Mouse (Mus musculus): ENCODE measurements around the gene N4bp2l1.

N4bp2l1 gene

DNA sequence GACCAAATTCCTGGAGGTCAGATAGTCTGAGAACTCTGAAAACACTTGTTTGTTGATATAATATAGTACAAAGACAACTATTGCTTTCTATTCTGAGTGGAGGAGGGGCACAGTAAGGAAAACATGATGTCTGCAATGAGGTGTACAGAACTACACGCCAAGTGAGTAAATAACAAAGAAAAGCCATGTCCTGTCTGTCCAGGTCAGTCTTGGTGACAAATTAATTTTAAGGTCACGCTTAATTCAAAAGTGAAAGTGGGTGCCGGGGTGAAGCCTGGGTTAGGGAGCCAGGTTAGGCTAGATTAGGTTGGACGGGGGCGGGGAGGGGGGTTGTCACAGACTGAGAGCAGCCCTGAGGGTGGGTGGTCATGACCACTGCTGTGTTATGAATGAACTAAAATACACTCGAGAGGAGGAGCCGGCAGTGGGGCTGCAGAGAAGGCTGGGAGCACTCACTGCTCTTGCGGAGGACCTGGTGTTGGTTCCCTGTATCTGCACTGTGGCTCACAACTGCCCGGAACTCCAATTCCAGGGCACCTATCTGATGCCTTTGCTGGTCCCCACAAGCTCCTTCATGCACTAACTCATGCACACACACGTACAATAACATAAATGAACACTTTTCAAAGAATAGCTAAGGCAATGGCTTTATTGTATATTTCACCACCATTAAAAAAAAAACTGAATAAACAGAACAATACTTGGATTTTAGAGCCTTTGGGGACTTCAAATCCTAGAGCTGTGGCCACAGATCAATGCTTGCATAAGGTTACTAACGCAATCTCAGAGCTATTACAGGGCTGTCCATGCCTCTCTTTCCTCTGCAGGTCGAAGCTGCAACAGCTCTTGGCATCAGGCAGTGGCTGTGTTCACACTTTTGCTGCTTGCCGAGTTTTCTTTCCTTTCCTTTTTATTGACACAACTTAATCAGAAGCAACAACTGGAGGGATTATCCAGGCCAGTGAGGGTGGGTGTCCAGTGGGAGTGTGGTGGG is 2.6 kb upstream of the N4bp2l1 start:
- DNase-seq (ENCODE audit: low read depth, low spot score): no peak

- DNase-seq (ENCODE audit: low read depth, low spot score): no peak
Measured at GRCm38 (mm10) chr5:150598202-150599119, 1.5 kb upstream of the N4bp2l1 start.

- no peak for DNase-seq (ENCODE audit: low read depth, low spot score)
Measured at GRCm38 (mm10) chr5:150595366-150596016, 1.5 kb downstream of the N4bp2l1 start.

GRCm38 (mm10) chr5:150594649-150595339 is 2.2 kb downstream of the N4bp2l1 start:
- no peak for DNase-seq (ENCODE audit: low read depth, low spot score)

GRCm38 (mm10) chr5:150593756-150594648 is 3.0 kb downstream of the N4bp2l1 start:
- peak; percentile 73 for DNase-seq (ENCODE audit: low read depth, low spot score)

- DNase-seq (ENCODE audit: low read depth, low spot score): peak; percentile 65
Measured at GRCm38 (mm10) chr5:150592904-150593755, 3.9 kb downstream of the N4bp2l1 start.

GRCm38 (mm10) chr5:150592186-150592903 is 4.6 kb downstream of the N4bp2l1 start:
- no peak for DNase-seq (ENCODE audit: low read depth, low spot score)

DNA sequence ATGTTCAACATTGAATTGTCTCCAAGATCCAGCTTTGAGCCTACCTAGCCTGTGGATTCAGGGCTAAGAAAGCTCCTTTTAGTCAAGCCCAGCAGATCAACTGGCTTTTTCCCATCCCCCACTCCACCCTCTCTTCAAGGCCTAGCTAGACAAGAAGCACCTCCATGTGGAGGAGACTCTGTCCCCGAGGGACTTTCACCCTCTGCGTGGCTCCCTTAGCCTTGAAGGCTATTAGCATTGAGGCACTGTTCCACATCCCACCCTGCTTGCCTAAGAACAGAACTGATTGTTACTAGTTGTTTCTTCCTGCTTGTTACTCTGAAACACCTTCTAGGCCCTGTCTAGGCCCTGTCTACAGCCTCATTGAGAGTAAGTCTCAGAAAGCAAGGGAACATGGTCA is 7.0 kb downstream of the N4bp2l1 start:
- no peak for DNase-seq (ENCODE audit: low read depth, low spot score)

GRCm38 (mm10) chr5:150584337-150584729 is 12.7 kb downstream of the N4bp2l1 start:
- no peak for DNase-seq (ENCODE audit: low read depth, low spot score)

DNA sequence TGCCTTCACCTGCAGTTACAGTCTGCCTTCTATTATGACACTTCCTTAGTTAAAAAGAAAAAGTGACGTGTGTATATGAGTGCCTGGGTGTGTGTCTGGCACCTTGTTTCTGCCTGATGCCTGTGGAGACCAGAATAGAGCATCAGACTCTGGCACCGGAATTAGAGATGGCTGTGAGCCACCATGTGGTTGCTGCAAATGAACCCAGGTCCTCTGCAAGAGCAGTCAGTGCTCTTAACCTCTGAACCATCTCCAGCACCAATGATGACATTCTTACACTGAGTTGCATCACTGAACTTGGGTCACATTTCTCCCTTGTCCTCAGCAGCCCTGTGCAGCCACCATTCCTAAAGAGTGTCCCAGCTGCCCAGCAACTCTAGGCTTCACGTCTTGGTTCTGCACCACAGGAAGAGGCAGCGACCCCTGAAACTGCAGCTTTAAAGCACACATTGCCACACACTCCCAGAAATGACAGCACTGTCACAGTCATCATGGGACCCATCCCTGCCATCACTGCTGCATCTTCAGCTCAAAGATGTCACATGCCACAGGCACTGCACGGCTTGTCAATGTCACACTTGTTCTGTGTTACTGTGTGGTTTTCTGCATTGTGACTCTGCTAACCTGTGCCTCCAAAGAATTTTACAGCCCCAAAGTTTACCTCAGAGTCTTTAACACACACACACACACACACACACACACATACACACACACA is 13.2 kb downstream of the N4bp2l1 start:
- no peak for DNase-seq (ENCODE audit: low read depth, low spot score)

GRCm38 (mm10) chr5:150583181-150583580 is 13.8 kb downstream of the N4bp2l1 start:
- no peak for DNase-seq (ENCODE audit: low read depth, low spot score)

GRCm38 (mm10) chr5:150581180-150581579 is 15.8 kb downstream of the N4bp2l1 start:
- no peak for DNase-seq (ENCODE audit: low read depth, low spot score)

DNA sequence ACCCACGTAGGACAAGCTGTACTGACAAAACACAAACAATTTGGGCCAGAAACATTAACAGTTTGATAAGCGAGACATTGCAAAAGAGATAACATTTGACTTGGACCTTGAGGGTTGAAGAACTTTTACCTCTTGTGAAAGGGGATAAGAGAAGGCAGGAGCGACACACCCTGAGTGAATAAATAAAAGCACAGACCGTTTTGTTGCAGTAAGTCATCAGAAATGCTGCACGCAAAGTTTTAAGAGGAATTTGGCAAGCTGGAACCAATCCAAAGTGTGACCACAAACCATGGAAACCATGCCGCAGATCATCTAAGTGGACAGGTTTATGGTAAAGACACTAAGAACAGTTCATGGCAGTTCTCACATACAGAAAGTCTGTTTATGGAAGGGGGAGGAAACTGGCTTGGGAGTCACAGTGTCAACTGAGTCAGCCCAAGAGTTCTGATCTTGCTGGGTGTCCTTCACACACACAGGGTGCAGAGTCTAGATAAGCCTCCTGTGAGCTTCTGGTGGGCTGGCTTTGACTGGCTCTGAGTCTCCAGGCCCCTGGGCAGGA is 18.3 kb downstream of the N4bp2l1 start:
- no peak for DNase-seq (ENCODE audit: low read depth, low spot score)

DNA sequence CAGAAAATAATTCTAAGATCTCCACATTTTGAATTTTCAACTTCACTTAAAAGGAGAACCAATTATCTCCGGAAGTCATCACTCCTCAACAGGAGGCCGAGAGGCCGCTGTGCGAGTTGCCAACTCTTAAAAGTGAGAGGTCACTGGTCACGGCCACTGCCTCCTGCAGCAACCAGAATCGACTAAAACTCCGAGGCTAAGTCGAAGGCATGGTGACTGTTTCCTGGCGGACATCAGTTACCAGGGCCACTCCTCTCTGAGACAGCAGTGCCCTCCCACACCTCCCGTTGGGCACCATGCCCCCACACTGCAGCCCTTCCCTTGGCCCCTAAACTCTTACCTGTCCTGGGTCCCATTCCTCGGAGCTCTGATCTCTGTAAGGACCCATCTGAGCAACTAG is 20.2 kb downstream of the N4bp2l1 start:
- DNase-seq (ENCODE audit: low read depth, low spot score): no peak

GRCm38 (mm10) chr5:150574885-150575284 is 22.1 kb downstream of the N4bp2l1 start:
- no peak for DNase-seq (ENCODE audit: low read depth, low spot score)

DNA sequence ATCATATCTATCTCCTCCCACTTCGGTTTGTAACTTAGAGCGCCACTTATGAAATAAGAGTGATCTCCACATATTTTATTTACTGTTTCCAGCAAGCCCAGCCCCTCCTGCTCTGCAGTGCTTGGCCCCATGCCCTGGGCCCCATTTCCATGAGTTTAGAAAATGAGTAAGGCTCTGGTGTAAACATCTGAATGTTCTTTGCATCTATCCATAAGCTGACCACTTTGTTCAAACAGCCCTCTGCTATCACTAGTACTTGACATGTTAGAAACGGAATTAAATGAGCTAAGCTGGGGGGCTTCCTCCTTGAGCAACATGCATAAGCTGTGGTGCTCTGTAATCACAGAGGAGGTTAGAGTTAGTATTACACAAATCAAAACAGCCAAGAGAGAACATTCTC is 22.6 kb downstream of the N4bp2l1 start:
- DNase-seq (ENCODE audit: low read depth, low spot score): no peak

DNA sequence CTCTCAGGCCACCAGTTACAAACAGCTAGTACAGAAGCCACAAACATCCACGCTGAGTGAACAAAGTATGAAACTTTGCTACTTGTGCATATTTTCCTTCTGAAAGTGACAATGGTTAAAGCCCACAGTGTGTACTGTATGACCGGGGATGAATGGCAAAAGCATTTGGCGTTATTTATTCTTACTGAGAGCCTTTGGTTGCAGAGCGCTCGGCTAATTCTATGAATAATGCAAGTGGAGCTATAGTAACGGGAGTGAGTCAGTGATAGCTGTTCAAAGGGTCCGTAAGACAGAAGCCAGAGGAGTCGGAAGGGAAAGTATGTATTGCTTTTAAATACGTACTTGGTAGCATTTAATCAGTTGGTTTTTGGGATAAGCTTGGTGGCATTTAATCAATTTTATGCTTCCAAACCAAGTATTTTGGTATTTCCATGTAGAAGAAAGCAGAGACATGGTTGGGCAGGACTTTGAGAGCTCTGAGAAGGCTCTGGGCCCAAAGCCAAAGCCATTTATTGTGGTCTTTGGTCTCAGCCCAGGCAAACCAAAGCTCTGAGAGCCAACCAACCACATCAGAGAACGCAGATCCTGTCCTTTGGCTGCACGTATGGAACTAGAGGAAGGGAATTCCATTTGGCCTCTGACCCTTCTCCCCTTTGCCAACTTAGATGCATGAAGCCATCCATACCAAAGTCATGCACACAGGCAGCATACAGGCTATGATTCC is 26.3 kb downstream of the N4bp2l1 start:
- no peak for DNase-seq (ENCODE audit: low read depth, low spot score)

Measured in ZHBTc4 (cell line).